Mouse (Mus musculus) thymus, postnatal 25 days (tissue): ENCODE data around the gene Rbmxl1.
"Not testable (repeated sequence)": the region's sequence is repeated elsewhere in the genome, so short reads cannot be mapped to it uniquely, and the experiment has no call there.

Experiments
- DNase-seq: peaks from one replicate; pipeline ENCODE4 v3.0.0; 2022

The Rbmxl1 gene

GRCm38 (mm10) chr8:78508719-78509272, at the start of gene Rbmxl1:
Gene Rbmxl1 (minus strand): TSS chr8:78508898.
- peak; percentile 90 for DNase-seq

GRCm38 (mm10) chr8:78556773-78557434, 48.2 kb upstream of the Rbmxl1 start:
- no peak for DNase-seq

GRCm38 (mm10) chr8:78555817-78556216, 47.1 kb upstream of the Rbmxl1 start:
- no peak for DNase-seq

DNA sequence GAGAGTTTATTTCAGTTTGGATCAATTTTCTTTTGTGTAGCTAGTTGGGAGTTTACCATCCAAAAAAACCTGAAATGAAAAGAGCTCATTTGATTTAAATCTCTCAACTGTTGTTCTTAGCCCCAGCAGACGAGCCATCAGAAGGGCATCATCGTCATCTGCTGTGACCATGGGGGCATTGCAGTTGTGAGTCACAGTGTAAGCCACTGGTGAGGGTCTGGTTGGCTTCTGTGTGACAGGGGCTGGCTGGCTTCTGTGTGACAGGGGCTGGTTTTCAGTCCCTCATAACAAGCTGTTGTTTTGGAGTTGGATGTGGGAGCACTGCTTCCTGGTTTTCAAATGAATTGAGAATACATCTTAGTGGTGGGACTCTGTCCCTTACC, 42.0 kb upstream of the Rbmxl1 start:
- no peak for DNase-seq

GRCm38 (mm10) chr8:78549971-78550751, 41.5 kb upstream of the Rbmxl1 start:
- DNase-seq, result no peak

- DNase-seq, result not testable (repeated sequence)
These were observed 36.6 kb upstream of the Rbmxl1 start for GRCm38 (mm10) chr8:78545153-78545817.

GRCm38 (mm10) chr8:78544545-78544944, 35.8 kb upstream of the Rbmxl1 start:
- DNase-seq, result no peak

DNA sequence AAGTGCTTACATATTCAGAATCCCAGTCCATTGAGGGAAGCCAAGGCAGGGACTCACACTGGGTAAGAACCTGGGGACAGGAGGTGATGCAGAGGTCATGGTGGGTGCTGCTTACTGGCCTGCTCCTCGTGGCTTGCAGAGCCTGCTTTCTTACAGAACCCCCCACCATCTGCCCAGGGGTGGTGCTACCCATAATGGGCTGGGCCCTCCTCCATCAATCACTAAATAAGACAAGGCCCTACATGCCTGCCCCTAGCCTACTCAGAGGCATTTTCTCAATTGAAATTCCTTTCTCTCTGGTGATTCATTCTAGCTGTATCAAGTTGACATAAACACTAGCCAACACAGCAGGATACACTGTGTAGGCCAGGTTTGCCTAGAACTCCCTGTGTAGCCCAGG, 34.9 kb upstream of the Rbmxl1 start:
- DNase-seq, result no peak

DNA sequence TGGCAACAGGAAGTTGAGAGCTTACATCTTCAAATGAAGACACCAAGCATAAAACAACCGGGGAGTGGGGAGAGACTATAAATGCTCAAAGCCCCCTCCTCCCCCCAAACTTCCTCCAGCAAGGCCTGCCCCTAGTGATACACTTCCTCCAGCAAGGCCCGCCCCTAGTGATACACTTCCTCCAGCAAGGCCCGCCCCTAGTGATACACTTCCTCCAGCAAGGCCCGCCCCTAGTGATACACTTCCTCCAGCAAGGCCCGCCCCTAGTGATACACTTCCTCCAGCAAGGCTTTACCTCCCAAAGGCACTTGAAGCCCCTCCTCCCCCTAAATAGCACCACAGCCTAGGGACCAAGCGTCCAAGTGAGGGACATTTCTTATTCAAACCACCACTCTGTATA, 34.0 kb upstream of the Rbmxl1 start:
- DNase-seq, result not testable (repeated sequence)

GRCm38 (mm10) chr8:78537795-78538194, 29.1 kb upstream of the Rbmxl1 start:
- no peak for DNase-seq

DNA sequence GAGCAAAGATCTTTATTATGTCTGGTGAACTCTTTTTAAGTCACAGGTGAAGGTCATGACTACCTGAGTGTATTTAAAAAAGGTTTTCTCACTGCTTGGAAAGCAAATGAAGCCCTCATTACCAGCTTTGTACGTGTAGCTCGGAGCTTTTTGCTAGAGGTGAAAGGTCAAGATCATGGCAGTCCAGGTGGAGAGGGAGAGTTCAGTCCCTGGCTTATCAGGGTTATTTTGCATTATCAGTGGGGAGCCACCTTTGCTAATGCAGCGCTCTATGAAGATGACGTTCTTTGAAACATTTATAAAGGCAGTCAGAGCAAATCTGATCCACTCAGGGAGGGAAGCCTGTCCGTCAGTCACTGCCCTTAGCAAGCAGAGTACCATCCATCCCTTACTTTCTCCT, 28.0 kb upstream of the Rbmxl1 start:
- DNase-seq, result no peak

GRCm38 (mm10) chr8:78533981-78534380, 25.3 kb upstream of the Rbmxl1 start:
- no peak for DNase-seq

DNA sequence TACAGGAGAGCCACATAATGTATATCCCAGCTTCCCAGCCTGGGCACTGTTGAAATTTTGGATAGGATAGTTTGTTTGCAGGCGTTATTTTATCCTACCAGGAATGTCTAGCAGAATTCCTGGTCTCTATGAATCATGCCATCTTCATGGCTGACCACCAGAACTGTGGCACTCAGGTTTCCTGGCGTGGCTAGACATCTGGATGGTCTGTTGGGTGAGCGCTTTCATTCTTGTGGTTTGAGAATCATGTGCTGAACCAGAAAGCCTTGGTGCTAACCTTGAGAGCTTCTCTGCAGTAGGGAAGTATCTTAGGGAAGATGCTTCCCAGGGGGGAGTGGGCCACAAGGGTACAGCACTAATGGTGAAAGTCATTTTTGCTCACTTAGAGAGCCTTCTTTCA, 6.4 kb upstream of the Rbmxl1 start:
- DNase-seq, result no peak

- DNase-seq, result no peak
These were observed 6.0 kb upstream of the Rbmxl1 start for GRCm38 (mm10) chr8:78514706-78515105.

- no peak for DNase-seq
These were observed 4.4 kb upstream of the Rbmxl1 start for GRCm38 (mm10) chr8:78513106-78513505.

DNA sequence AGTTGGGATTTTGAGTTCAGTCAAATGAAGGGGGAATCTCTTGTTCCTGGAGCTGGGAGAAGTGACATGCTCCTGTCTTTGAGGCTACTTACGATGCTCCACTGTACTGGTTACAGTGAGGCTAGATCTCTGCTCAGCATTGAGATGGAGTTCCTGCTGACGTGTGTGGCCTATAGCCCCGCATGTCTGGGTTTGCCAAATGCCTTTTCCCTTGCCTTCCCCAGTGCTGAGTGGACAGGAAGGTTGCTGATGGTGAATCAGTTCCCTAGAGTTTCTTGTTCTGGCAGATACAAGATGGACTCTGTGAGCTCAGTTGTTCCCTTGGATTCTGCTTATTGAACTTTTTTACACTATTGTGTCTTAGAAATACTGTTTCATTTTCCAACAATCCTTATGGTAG, 2.2 kb upstream of the Rbmxl1 start:
- DNase-seq, result no peak

DNA sequence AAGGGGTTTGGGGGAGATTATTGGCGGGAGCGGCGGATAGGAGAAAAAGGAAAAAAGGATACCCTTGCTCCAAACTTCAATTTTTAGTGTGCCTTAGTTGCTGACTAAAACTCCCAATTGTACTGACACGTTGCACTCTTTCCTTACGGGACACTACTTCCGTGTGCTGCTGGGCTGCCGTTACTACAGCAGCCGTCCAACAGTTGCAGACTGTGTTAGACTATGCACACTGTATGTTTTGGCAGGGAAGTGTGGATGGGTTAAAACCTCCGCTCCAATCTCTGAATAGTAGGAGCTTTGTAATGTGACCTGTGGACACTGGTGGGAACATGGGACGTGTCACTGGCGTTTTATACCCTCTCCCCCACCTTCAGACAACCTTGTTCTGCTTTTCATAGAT, 1.4 kb upstream of the Rbmxl1 start:
- peak; percentile 11 for DNase-seq

GRCm38 (mm10) chr8:78509273-78510031, 754 bp upstream of the Rbmxl1 start, which contains the start of gene Slc10a7:
Gene Slc10a7 (plus strand): TSS chr8:78509346.
- DNase-seq, result peak; percentile 86

GRCm38 (mm10) chr8:78507979-78508718, 549 bp downstream of the Rbmxl1 start:
- peak; percentile 59 for DNase-seq

GRCm38 (mm10) chr8:78502706-78503105, 6.0 kb downstream of the Rbmxl1 start:
- no peak for DNase-seq

DNA sequence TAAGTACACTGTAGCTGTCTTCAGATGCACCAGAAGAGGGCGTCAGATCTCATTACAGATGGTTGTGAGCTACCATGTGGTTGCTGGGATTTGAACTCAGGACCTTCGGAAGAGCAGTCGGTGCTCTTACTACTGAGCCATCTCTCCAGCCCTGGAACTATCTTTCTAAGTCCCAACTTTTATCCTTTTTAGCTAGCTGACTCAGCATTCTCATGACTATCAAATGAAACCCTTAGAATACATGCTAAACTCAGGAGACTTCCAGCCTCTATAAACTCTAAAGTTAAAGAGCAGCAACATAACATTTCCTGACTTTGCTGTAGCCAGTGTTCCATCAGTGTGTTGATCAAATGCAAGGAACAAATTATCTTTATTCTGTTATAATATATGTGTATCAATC, 12.4 kb downstream of the Rbmxl1 start:
- DNase-seq, result not testable (repeated sequence)

- DNase-seq, result no peak
These were observed 15.7 kb downstream of the Rbmxl1 start for GRCm38 (mm10) chr8:78493031-78493430.
